Mouse (Mus musculus): ENCODE data around the gene Brpf1. TPM values are rescaled to one million over a fixed set of nuclear protein-coding genes. Genes with fewer than 3 reads are reported as not detected.

The Brpf1 gene
- polyA plus RNA-seq, 1 experiment = 12.9 TPM

DNA sequence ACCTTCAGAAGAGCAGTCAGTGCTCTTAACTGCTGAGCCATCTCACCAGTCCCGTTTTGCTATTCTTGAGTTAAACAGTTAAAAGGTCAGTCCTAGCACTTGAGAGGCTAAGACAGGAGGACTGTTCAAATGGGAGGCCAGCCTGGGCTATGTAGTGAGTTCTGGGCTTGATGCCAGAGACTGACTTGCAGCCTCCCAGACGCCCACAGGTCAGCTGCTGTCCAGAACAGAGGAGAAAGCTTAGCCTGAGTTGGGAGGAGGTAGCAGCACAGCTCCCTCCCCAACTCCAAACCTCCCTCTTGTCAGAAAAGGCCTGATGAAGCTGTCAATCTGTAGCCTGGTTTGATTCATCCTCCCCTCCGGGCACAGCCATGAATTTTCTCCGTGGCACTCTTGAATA is 30.1 kb upstream of the Brpf1 start:
- Histone ChIP-seq H3K4me3 (ENCODE audit: low read depth, low read length) (no peak overlapping the region), H3K27me3 (ENCODE audit: control insufficient read depth, insufficient read depth, low read length) (no peaks in the 10 kb centered on the region; the same call in 1 of the 2 replicates), H3K27ac (ENCODE audit: insufficient read depth, low read depth, low read length) (no peak overlapping the region), H3K36me3 (ENCODE audit: control insufficient read depth, insufficient read depth, low read length) (peaks cover 36% of the 10 kb centered on the region), H3K4me1 (ENCODE audit: control insufficient read depth, insufficient read depth, insufficient read length, low read length) (no peaks in the 10 kb centered on the region)
- 74% methylated on average over 4 of the region's 4 CpGs for WGBS
- TF ChIP-seq CTCF (IDR thresholded peaks at IDR 0.05; ENCODE audit: extremely low read depth, insufficient read length, insufficient replicate concordance, low read depth, low read length) = no peak
- TF ChIP-seq POLR2A (IDR thresholded peaks at IDR 0.05; ENCODE audit: low read depth, low read length) = no peak

GRCm38 (mm10) chr6:113281676-113282075 is 25.3 kb upstream of the Brpf1 start:
- WGBS = 66% methylated on average over 6 of the region's 6 CpGs
- TF ChIP-seq CTCF (IDR thresholded peaks at IDR 0.05; ENCODE audit: extremely low read depth, insufficient read length, insufficient replicate concordance, low read depth, low read length) = no peak
- TF ChIP-seq POLR2A (IDR thresholded peaks at IDR 0.05; ENCODE audit: low read depth, low read length) = no peak

GRCm38 (mm10) chr6:113282101-113282802 is 24.7 kb upstream of the Brpf1 start, which contains the start of gene Cpne9:
Cpne9 (plus strand) TSS chr6:113282307.
- Histone ChIP-seq H3K27ac (ENCODE audit: insufficient read depth, low read depth, low read length) (no peak within 1 kb of the TSS), H3K36me3 (ENCODE audit: control insufficient read depth, insufficient read depth, low read length) (peaks cover 4% of the 10 kb centered on the region; the same call in 1 of the 2 replicates), H3K4me1 (ENCODE audit: control insufficient read depth, insufficient read depth, insufficient read length, low read length) (peaks cover 5% of the 10 kb centered on the region), H3K4me3 (ENCODE audit: low read depth, low read length) (peak within 1 kb of the TSS; percentile 25), H3K27me3 (ENCODE audit: control insufficient read depth, insufficient read depth, low read length) (peaks cover 20% of the 10 kb centered on the region)
- TF ChIP-seq CTCF (IDR thresholded peaks at IDR 0.05; ENCODE audit: extremely low read depth, insufficient read length, insufficient replicate concordance, low read depth, low read length) = no peak
- no peak for TF ChIP-seq POLR2A (IDR thresholded peaks at IDR 0.05; ENCODE audit: low read depth, low read length)
- 4% methylated on average over 37 of the region's 37 CpGs for WGBS

More at GRCm38 (mm10) chr6:113281676-113282075, 25.3 kb upstream of the Brpf1 start:
- peaks cover 5% of the 10 kb centered on the region for H3K4me1 ChIP-seq (ENCODE audit: control insufficient read depth, insufficient read depth, insufficient read length, low read length)
- peaks cover 20% of the 10 kb centered on the region for H3K27me3 ChIP-seq (ENCODE audit: control insufficient read depth, insufficient read depth, low read length)
- H3K36me3 ChIP-seq (ENCODE audit: control insufficient read depth, insufficient read depth, low read length) = peaks cover 8% of the 10 kb centered on the region; the same call in 1 of the 2 replicates
- no peak overlapping the region for H3K4me3 ChIP-seq (ENCODE audit: low read depth, low read length)
- H3K27ac ChIP-seq (ENCODE audit: insufficient read depth, low read depth, low read length) = no peak overlapping the region

DNA sequence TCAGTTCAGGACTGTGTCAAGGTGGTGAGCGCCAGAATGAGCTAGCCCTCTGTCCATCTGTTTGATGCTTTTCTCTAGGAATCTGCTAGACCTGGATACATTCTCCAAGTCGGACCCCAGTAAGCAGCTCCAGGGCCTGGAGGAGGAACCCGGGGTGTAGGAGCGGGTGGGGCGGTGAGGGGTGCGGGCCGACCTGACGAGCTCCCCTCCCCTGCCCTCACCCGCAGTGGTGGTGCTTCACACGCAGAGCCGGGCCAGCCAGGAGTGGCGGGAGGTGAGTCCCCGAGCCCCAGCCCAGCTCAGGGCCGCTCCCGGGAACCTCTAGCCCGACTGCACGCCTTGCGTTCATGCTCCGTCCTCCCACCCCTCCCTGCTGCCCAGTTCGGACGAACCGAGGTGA is 24.0 kb upstream of the Brpf1 start:
- Histone ChIP-seq H3K27me3 (ENCODE audit: control insufficient read depth, insufficient read depth, low read length) (peaks cover 20% of the 10 kb centered on the region), H3K27ac (ENCODE audit: insufficient read depth, low read depth, low read length) (no peak overlapping the region), H3K4me3 (ENCODE audit: low read depth, low read length) (peak overlapping the region; percentile 25), H3K36me3 (ENCODE audit: control insufficient read depth, insufficient read depth, low read length) (peaks cover 4% of the 10 kb centered on the region; the same call in 1 of the 2 replicates), H3K4me1 (ENCODE audit: control insufficient read depth, insufficient read depth, insufficient read length, low read length) (peaks cover 5% of the 10 kb centered on the region)
- WGBS = 2% methylated on average over 22 of the region's 22 CpGs
- TF ChIP-seq POLR2A (IDR thresholded peaks at IDR 0.05; ENCODE audit: low read depth, low read length) = no peak
- TF ChIP-seq CTCF (IDR thresholded peaks at IDR 0.05; ENCODE audit: extremely low read depth, insufficient read length, insufficient replicate concordance, low read depth, low read length) = no peak

DNA sequence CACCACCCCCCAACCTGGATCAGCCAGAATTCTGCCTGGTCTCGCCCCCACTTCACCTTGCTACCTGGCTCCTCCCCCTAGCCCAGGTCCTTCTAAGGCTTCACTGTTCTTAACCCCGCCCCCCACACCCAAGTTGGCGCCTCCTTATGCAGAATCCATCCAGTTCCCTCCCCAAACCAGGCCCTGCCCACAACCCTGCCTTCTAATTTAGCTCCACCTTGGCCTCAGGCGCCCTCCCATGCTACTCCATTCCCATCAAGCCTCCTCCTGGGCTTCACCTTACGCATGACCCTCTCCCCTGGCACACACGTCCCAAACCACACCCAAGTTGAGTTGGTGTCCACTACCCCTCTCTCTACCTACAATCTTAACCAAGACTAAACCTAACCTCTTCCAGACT is 23.4 kb upstream of the Brpf1 start:
- no peak for TF ChIP-seq CTCF (IDR thresholded peaks at IDR 0.05; ENCODE audit: extremely low read depth, insufficient read length, insufficient replicate concordance, low read depth, low read length)
- no peak for TF ChIP-seq POLR2A (IDR thresholded peaks at IDR 0.05; ENCODE audit: low read depth, low read length)
- Histone ChIP-seq H3K4me3 (ENCODE audit: low read depth, low read length) (peak overlapping the region; percentile 25), H3K4me1 (ENCODE audit: control insufficient read depth, insufficient read depth, insufficient read length, low read length) (peaks cover 5% of the 10 kb centered on the region)

GRCm38 (mm10) chr6:113284931-113285330 is 22.0 kb upstream of the Brpf1 start:
- TF ChIP-seq CTCF (IDR thresholded peaks at IDR 0.05; ENCODE audit: extremely low read depth, insufficient read length, insufficient replicate concordance, low read depth, low read length) = no peak
- no peak for TF ChIP-seq POLR2A (IDR thresholded peaks at IDR 0.05; ENCODE audit: low read depth, low read length)
- 62% methylated on average over 3 of the region's 3 CpGs for WGBS
- H3K4me3 ChIP-seq (ENCODE audit: low read depth, low read length) = no peak overlapping the region
- H3K4me1 ChIP-seq (ENCODE audit: control insufficient read depth, insufficient read depth, insufficient read length, low read length) = peaks cover 5% of the 10 kb centered on the region
- H3K36me3 ChIP-seq (ENCODE audit: control insufficient read depth, insufficient read depth, low read length) = no peaks in the 10 kb centered on the region
- no peak overlapping the region for H3K27ac ChIP-seq (ENCODE audit: insufficient read depth, low read depth, low read length)
- peaks cover 20% of the 10 kb centered on the region for H3K27me3 ChIP-seq (ENCODE audit: control insufficient read depth, insufficient read depth, low read length)

More for the DNA sequence above, 23.4 kb upstream of the Brpf1 start:
- WGBS = 11% methylated on average over 6 of the region's 6 CpGs
- Histone ChIP-seq H3K27me3 (ENCODE audit: control insufficient read depth, insufficient read depth, low read length) (peaks cover 20% of the 10 kb centered on the region), H3K27ac (ENCODE audit: insufficient read depth, low read depth, low read length) (no peak overlapping the region), H3K36me3 (ENCODE audit: control insufficient read depth, insufficient read depth, low read length) (peaks cover 3% of the 10 kb centered on the region; the same call in 1 of the 2 replicates)

- no peak for TF ChIP-seq CTCF (IDR thresholded peaks at IDR 0.05; ENCODE audit: extremely low read depth, insufficient read length, insufficient replicate concordance, low read depth, low read length)
- no peak for TF ChIP-seq POLR2A (IDR thresholded peaks at IDR 0.05; ENCODE audit: low read depth, low read length)
- H3K4me1 ChIP-seq (ENCODE audit: control insufficient read depth, insufficient read depth, insufficient read length, low read length) = peaks cover 5% of the 10 kb centered on the region
- 47% methylated on average over 1 of the region's 1 CpGs for WGBS
These were observed 20.6 kb upstream of the Brpf1 start for GRCm38 (mm10) chr6:113286316-113286715.

More at GRCm38 (mm10) chr6:113286316-113286715, 20.6 kb upstream of the Brpf1 start:
- H3K4me3 ChIP-seq (ENCODE audit: low read depth, low read length) = no peak overlapping the region
- no peak overlapping the region for H3K27ac ChIP-seq (ENCODE audit: insufficient read depth, low read depth, low read length)
- H3K36me3 ChIP-seq (ENCODE audit: control insufficient read depth, insufficient read depth, low read length) = no peaks in the 10 kb centered on the region
- H3K27me3 ChIP-seq (ENCODE audit: control insufficient read depth, insufficient read depth, low read length) = peaks cover 20% of the 10 kb centered on the region

Data from small intestine, adult 2 months (tissue).